Mouse (Mus musculus): Measurements from ENCODE around the gene Bbx.

DNA sequence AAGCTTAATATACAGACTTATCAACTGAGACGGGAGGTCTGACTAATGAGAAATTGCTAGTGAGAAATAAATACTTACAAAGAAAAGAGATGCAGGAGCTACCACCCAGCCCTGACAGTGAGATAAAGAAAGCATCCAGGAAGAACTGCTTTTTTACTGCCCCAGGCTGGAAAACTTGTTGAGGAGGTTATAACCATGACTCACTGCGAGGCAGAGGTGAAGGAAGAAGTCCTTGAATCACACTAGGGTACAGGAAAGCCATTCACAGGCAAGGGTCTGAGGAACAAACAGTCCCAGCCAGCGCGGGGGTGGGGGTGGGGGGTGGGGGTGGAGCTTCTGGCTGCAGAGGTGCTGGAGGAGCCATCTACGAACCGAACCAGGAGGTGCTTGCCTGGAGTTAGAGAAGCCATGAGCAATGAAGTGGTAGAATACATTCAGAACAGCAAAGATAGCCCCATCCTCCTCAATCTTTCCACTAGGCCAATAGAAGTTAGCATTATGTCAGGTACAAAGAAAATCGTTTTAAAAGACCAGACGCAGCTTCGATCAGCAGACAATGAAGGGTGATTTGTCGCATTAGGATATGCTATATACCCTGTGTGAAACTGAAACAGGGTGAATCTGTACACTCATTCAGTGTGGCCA lies 30.2 kb upstream of the Bbx start:
- TF ChIP-seq HCFC1 (IDR thresholded peaks at IDR 0.05; ENCODE audit: borderline replicate concordance, insufficient read depth, low read length) (no peak), MAFK (IDR thresholded peaks at IDR 0.05; ENCODE audit: insufficient read depth, low read depth, low read length) (no peak), ZC3H11A (IDR thresholded peaks at IDR 0.05; ENCODE audit: borderline replicate concordance, low read depth, low read length) (no peak)
